Mouse (Mus musculus) CH12.LX (cell line): ENCODE results near the gene Pkp4.

ENCODE experiments used
- CTCF ChIP-seq, 2 experiments: IDR thresholded peaks in 1 of 2; conservative IDR thresholded peaks in 1 of 2; 2 replicates each; pipeline ENCODE4 v1.5.1; 2011 to 2012; ENCODE audit warnings: low read depth in 2 of 2, low read length in 2 of 2, improper control_type of control experiment in 1 of 2, inconsistent platforms in 1 of 2, mild to moderate bottlenecking in 1 of 2, moderate library complexity in 1 of 2
- ELF1 ChIP-seq: IDR thresholded peaks from 2 replicates; pipeline ENCODE4 v1.6.1; 2014; ENCODE audit warnings: low read depth, mild to moderate bottlenecking, inconsistent platforms, low read length, improper control_type of control experiment
- POLR2A ChIP-seq: IDR thresholded peaks from 2 replicates; pipeline ENCODE4 v1.6.1; 2011; ENCODE audit warnings: low read depth, mild to moderate bottlenecking, improper control_type of control experiment, low read length
- USF1 ChIP-seq: IDR thresholded peaks from 2 replicates; pipeline ENCODE4 v1.6.1; 2014; ENCODE audit warnings: low read depth, mild to moderate bottlenecking, inconsistent platforms, low read length, improper control_type of control experiment

GRCm38 (mm10) chr2:59207725-59208124, 47.1 kb downstream of the Pkp4 start:
- no peak for TF ChIP-seq CTCF (conservative IDR thresholded peaks at IDR 0.05 in 1 of 2, IDR thresholded peaks at IDR 0.05 in 1 of 2; ENCODE audit: low read depth in 2 of 2, low read length in 2 of 2)
- TF ChIP-seq POLR2A, result no peak
- no peak for TF ChIP-seq USF1
- TF ChIP-seq ELF1, result no peak
